Mouse (Mus musculus): ENCODE results near the gene Etv6. TPM values are rescaled to one million over a fixed set of nuclear protein-coding genes. Genes with fewer than 3 reads are reported as not detected.

Etv6 gene
- total and polyA plus RNA-seq, 2 experiments from 2014 or later: 6.1 to 30.3 TPM

DNA sequence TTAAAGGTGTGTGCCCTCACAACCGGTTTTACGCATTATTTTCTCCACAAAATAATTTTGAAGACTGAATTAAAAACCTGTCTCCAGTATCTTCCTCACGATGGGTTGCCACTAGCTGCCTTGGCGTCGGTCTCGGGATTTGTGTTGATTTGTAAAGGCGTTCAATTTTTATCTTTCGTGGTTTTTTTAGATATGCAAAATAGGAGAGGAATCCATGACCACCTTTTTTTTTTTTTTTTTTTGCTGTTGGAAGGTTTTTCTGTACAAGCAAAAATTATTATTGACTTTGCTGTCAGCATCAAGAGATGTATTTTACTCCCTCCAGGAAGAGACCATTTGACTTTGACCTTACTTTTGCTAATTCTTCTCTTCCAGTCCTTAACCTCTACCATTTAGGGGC is 77.3 kb downstream of the Etv6 start:
- no peak for DNase-seq (ENCODE audit: low spot score)
- no peak overlapping the region for H3K27ac ChIP-seq (ENCODE audit: low read depth)
- TF ChIP-seq CTCF (IDR thresholded peaks at IDR 0.05; ENCODE audit: low read depth) (no peak), EP300 (IDR thresholded peaks at IDR 0.05; ENCODE audit: low read depth) (no peak)
- WGBS: 86% methylated on average over 8 of the region's 8 CpGs
- no peak for ATAC-seq (ENCODE audit: insufficient read depth, low read depth)
- H3K4me1 ChIP-seq (ENCODE audit: control insufficient read depth, insufficient read depth): 0 out of 2 replicates have a peak, but pooled peaks cover 7% of the 10 kb centered on the region
- no peak overlapping the region for H3K9ac ChIP-seq (replicated peaks; ENCODE audit: low read depth, low read length)
- H3K4me3 ChIP-seq (ENCODE audit: low read depth, low read length): no peak overlapping the region
- H3K27me3 ChIP-seq (ENCODE audit: control insufficient read depth, insufficient read depth, low read length): no peaks in the 10 kb centered on the region
- H3K36me3 ChIP-seq (replicated peaks; ENCODE audit: control insufficient read depth, insufficient read depth, low read length): peaks cover 11% of the 10 kb centered on the region; the same call in 1 of the 2 replicates
- no peaks in the 10 kb centered on the region for H3K9me3 ChIP-seq (replicated peaks; ENCODE audit: control insufficient read depth, low read length)
- H3K4me2 ChIP-seq (ENCODE audit: low read depth, low read length): no peak overlapping the region

DNA sequence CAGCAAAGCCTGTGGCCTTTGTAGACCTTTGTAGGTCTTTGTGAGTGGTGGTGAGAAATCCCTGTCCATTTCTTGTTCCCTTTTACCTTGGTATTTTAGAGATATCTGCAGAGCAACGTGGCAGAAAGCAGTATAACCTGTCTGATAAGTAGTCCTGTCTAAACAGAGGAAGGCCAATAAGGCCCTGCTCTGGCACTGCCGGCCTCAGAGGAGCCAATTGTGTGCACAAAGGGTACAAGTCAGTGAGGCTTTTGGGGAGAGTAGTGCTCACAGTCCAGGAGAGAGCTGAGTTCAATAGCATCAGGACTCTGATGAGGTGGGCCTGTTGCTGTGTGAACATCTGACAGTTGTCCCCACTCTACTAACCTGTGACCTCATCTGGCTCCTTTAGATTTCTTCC is 77.7 kb downstream of the Etv6 start:
- no peak overlapping the region for H3K4me3 ChIP-seq (ENCODE audit: low read depth, low read length)
- TF ChIP-seq EP300 (IDR thresholded peaks at IDR 0.05; ENCODE audit: low read depth) (no peak), CTCF (IDR thresholded peaks at IDR 0.05; ENCODE audit: low read depth) (no peak)
- WGBS: 48% methylated on average over 2 of the region's 2 CpGs
- H3K36me3 ChIP-seq (replicated peaks; ENCODE audit: control insufficient read depth, insufficient read depth, low read length): peaks cover 11% of the 10 kb centered on the region; the same call in 1 of the 2 replicates
- H3K27me3 ChIP-seq (ENCODE audit: control insufficient read depth, insufficient read depth, low read length): no peaks in the 10 kb centered on the region
- DNase-seq (ENCODE audit: low spot score) (no peak), ATAC-seq (ENCODE audit: insufficient read depth, low read depth) (no peak)
- no peaks in the 10 kb centered on the region for H3K9me3 ChIP-seq (replicated peaks; ENCODE audit: control insufficient read depth, low read length)
- peaks cover 8% of the 10 kb centered on the region; the same call in 1 of the 2 replicates for H3K4me1 ChIP-seq (ENCODE audit: control insufficient read depth, insufficient read depth)
- H3K9ac ChIP-seq (replicated peaks; ENCODE audit: low read depth, low read length): no peak overlapping the region
- no peak overlapping the region for H3K4me2 ChIP-seq (ENCODE audit: low read depth, low read length)
- H3K27ac ChIP-seq (ENCODE audit: low read depth): no peak overlapping the region

DNA sequence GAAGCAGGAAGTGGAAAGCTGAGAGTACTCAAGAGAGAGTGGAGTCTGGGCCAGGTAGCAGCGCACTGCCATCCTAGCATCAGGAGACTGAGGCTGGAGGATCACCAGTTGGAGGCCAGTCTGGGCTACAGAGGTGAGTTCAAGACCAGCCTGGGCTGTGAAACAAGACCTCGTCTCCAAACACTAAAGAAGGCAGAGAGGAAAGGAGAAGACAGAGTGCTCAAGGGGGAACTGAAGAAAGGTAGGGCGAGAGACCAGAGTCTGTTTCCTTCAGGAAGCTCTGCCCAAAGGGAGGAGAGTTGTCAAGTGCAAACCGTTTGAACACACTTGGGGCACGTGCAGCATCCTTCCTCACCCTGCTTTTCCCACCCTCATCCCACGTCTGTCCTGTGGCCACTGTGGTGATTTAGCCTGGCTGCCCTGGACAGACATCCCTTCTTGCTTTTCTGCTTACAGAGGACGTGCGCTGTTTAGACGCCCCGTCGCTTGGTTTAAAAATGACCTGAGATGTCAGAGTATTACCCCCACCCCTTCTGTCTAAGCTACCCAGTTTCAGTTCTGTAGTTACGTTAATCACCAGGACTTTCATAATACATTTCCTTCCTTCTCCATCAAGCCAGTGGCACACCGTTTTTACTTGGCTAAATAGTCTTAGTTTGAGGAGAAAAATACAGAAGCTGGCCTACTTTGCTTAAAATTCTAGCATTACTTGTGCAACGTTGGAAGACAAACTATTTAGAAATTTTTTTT is 79.9 kb downstream of the Etv6 start:
- Histone ChIP-seq H3K4me3 (ENCODE audit: low read depth, low read length) (no peak overlapping the region), H3K4me1 (ENCODE audit: control insufficient read depth, insufficient read depth) (peaks cover 21% of the 10 kb centered on the region; the same call in 1 of the 2 replicates), H3K36me3 (replicated peaks; ENCODE audit: control insufficient read depth, insufficient read depth, low read length) (peaks cover 11% of the 10 kb centered on the region; the same call in 1 of the 2 replicates), H3K27ac (ENCODE audit: low read depth) (no peak overlapping the region), H3K9ac (replicated peaks; ENCODE audit: low read depth, low read length) (no peak overlapping the region), H3K4me2 (ENCODE audit: low read depth, low read length) (no peak overlapping the region), H3K9me3 (replicated peaks; ENCODE audit: control insufficient read depth, low read length) (no peaks in the 10 kb centered on the region), H3K27me3 (ENCODE audit: control insufficient read depth, insufficient read depth, low read length) (no peaks in the 10 kb centered on the region)
- no peak for ATAC-seq (ENCODE audit: insufficient read depth, low read depth)
- WGBS: 82% methylated on average over 14 of the region's 14 CpGs
- TF ChIP-seq CTCF (IDR thresholded peaks at IDR 0.05; ENCODE audit: low read depth) (no peak), EP300 (IDR thresholded peaks at IDR 0.05; ENCODE audit: low read depth) (no peak)
- DNase-seq (ENCODE audit: low spot score): no peak

DNA sequence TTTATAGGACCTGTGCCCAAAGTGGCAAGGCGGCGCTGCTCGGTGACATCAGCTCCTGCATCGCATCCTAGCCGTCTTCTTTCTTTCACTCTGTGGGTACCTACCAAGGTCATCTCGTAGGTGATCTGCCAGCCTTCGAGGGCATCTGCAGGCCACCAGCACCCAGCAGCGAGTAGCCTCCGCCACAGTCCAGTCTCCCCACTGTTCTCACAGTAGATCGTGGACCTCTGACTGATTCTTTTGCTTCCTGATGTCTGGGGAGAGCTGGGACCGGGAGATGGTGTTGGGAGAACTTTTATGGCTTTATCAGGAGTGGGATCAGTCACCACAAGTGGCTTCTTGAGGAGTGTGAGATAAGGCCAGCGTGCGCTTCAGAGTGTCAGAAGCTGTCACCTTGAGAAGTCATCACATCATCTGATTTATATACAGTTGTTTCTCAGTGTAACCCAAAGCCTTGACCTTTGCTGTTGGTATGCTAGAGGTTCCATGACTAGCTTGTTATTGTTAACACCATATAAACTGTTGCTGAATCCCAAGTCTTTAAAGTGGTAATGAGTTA is 82.0 kb downstream of the Etv6 start:
- Histone ChIP-seq H3K4me3 (ENCODE audit: low read depth, low read length) (no peak overlapping the region), H3K4me1 (ENCODE audit: control insufficient read depth, insufficient read depth) (peaks cover 21% of the 10 kb centered on the region; the same call in 1 of the 2 replicates), H3K9ac (replicated peaks; ENCODE audit: low read depth, low read length) (no peak overlapping the region), H3K9me3 (replicated peaks; ENCODE audit: control insufficient read depth, low read length) (no peaks in the 10 kb centered on the region), H3K36me3 (replicated peaks; ENCODE audit: control insufficient read depth, insufficient read depth, low read length) (peaks cover 11% of the 10 kb centered on the region; the same call in 1 of the 2 replicates), H3K4me2 (ENCODE audit: low read depth, low read length) (no peak overlapping the region), H3K27ac (ENCODE audit: low read depth) (no peak overlapping the region), H3K27me3 (ENCODE audit: control insufficient read depth, insufficient read depth, low read length) (no peaks in the 10 kb centered on the region)
- DNase-seq (ENCODE audit: low spot score) (no peak), ATAC-seq (ENCODE audit: insufficient read depth, low read depth) (no peak)
- no peak for TF ChIP-seq CTCF (IDR thresholded peaks at IDR 0.05; ENCODE audit: low read depth)
- TF ChIP-seq EP300 (IDR thresholded peaks at IDR 0.05; ENCODE audit: low read depth): no peak
- WGBS: 61% methylated on average over 13 of the region's 13 CpGs

DNA sequence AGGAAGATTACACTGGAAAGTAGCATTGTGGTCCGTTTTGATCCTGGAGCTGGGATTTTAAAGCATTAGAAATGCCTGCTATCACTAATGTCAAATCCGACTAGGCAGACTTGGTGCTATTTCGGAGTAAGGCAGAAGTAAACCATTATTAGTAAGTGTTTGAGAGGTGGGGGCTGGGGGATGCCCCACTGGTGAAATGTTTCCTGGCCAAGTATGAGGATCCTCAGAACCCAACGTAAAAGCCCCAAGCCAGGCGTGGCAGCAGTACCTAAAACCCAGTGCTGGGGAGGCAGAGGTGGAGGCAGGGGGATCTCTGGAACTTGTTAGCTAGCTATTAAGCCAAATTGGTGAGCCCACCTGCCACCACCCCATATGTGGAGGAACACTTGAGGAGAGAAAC is 83.0 kb downstream of the Etv6 start:
- H3K27ac ChIP-seq (ENCODE audit: low read depth): no peak overlapping the region
- H3K36me3 ChIP-seq (replicated peaks; ENCODE audit: control insufficient read depth, insufficient read depth, low read length): peaks cover 11% of the 10 kb centered on the region; the same call in 1 of the 2 replicates
- WGBS: 67% methylated on average over 5 of the region's 5 CpGs
- DNase-seq (ENCODE audit: low spot score): no peak
- H3K4me1 ChIP-seq (ENCODE audit: control insufficient read depth, insufficient read depth): peaks cover 15% of the 10 kb centered on the region; the same call in 1 of the 2 replicates
- H3K4me2 ChIP-seq (ENCODE audit: low read depth, low read length): no peak overlapping the region
- TF ChIP-seq CTCF (IDR thresholded peaks at IDR 0.05; ENCODE audit: low read depth) (no peak), EP300 (IDR thresholded peaks at IDR 0.05; ENCODE audit: low read depth) (no peak)
- H3K9me3 ChIP-seq (replicated peaks; ENCODE audit: control insufficient read depth, low read length): no peaks in the 10 kb centered on the region
- H3K9ac ChIP-seq (replicated peaks; ENCODE audit: low read depth, low read length): no peak overlapping the region
- no peaks in the 10 kb centered on the region for H3K27me3 ChIP-seq (ENCODE audit: control insufficient read depth, insufficient read depth, low read length)
- no peak for ATAC-seq (ENCODE audit: insufficient read depth, low read depth)
- H3K4me3 ChIP-seq (ENCODE audit: low read depth, low read length): no peak overlapping the region

All from heart, postnatal 0 days (tissue).